Mouse (Mus musculus): ENCODE results near the gene 2310003L06Rik. TPM values are rescaled to one million over a fixed set of nuclear protein-coding genes. Genes with fewer than 3 reads are reported as not detected.

The 2310003L06Rik gene
- not detected in 2 replicates for polyA plus RNA-seq (2012; rRNA removed)
- not detected in 2 replicates for polyA plus RNA-seq (2014; fragmentation: Nextera tagmentation; extraction: Ambion mirVana)

DNA sequence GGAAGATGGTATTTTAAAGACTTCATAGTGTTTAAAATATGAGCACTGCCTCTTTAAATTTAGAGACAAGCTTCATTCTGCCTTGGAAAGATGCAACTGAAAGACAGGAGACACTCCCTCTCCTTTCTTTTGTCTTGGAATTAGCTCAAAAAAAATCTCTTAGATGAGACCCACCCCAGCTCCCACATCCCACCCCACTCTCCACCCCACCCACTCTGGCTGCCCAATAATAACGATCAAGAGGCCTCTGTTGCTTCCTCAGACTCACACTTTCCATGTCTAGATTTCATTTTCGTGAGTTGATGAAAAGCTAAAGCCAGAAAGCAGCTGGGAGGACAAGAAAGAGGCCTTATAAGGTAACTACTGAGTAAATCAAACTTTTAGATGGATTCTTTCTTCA, at the start of gene 2310003L06Rik, which contains the start of gene Gm28434:
Gene 2310003L06Rik, plus strand, starts transcription at position 259 of the 400 bp plus-strand sequence.
Gene Gm28434, plus strand, starts transcription at position 317 of the 400 bp plus-strand sequence.
- WGBS (ENCODE audit: insufficient replicate concordance), result 26% methylated on average over 2 of the region's 2 CpGs
- no peak for DNase-seq (ENCODE audit: low read depth in 3 of 3, low spot score in 3 of 3)
- Histone ChIP-seq H3K9ac (replicated peaks) (no peak within 1 kb of the TSS), H3K36me3 (replicated peaks; ENCODE audit: control insufficient read depth, insufficient read depth, low read depth) (no peaks in the 10 kb centered on the region), H3K27me3 (ENCODE audit: control insufficient read depth, insufficient read depth, low read length) (no peaks in the 10 kb centered on the region), H3K4me1 (replicated peaks; ENCODE audit: control insufficient read depth in 2 of 2, insufficient read depth in 2 of 2, low read length in 1 of 2) (no peaks in the 10 kb centered on the region), H3K27ac (no peak within 1 kb of the TSS), H3K9me3 (ENCODE audit: control insufficient read depth, low read length) (no peaks in the 10 kb centered on the region), H3K4me3 (ENCODE audit: insufficient read depth in 1 of 2, low read depth in 2 of 2, low read length in 2 of 2) (no peak within 1 kb of the TSS), H3K4me2 (ENCODE audit: low read depth) (no peak within 1 kb of the TSS)
- no peak for ATAC-seq (ENCODE audit: insufficient read depth)
- no peak for TF ChIP-seq CTCF (IDR thresholded peaks at IDR 0.05; ENCODE audit: low read depth)
- TF ChIP-seq EP300 (IDR thresholded peaks at IDR 0.05; ENCODE audit: low read depth), result no peak

- Histone ChIP-seq H3K27me3 (ENCODE audit: control insufficient read depth, insufficient read depth, low read length) (no peaks in the 10 kb centered on the region), H3K4me3 (ENCODE audit: insufficient read depth in 1 of 2, low read depth in 2 of 2, low read length in 2 of 2) (no peak within 1 kb of the TSS), H3K27ac (no peak within 1 kb of the TSS), H3K4me2 (ENCODE audit: low read depth) (no peak within 1 kb of the TSS), H3K36me3 (replicated peaks; ENCODE audit: control insufficient read depth, insufficient read depth, low read depth) (no peaks in the 10 kb centered on the region), H3K9ac (replicated peaks) (no peak within 1 kb of the TSS), H3K9me3 (ENCODE audit: control insufficient read depth, low read length) (no peaks in the 10 kb centered on the region), H3K4me1 (replicated peaks; ENCODE audit: control insufficient read depth in 2 of 2, insufficient read depth in 2 of 2, low read length in 1 of 2) (no peaks in the 10 kb centered on the region)
- no peak for DNase-seq (ENCODE audit: low read depth in 3 of 3, low spot score in 3 of 3)
- WGBS (ENCODE audit: insufficient replicate concordance), result 41% methylated on average over 5 of the region's 5 CpGs
- TF ChIP-seq CTCF (IDR thresholded peaks at IDR 0.05; ENCODE audit: low read depth) (no peak), EP300 (IDR thresholded peaks at IDR 0.05; ENCODE audit: low read depth) (no peak)
- no peak for ATAC-seq (ENCODE audit: insufficient read depth)
Measured at GRCm38 (mm10) chr5:87925372-87925771, 43.9 kb upstream of the 2310003L06Rik start, which contains the start of gene Csn3. TSS of gene Csn3 (plus strand) at chr5:87925579.

DNA sequence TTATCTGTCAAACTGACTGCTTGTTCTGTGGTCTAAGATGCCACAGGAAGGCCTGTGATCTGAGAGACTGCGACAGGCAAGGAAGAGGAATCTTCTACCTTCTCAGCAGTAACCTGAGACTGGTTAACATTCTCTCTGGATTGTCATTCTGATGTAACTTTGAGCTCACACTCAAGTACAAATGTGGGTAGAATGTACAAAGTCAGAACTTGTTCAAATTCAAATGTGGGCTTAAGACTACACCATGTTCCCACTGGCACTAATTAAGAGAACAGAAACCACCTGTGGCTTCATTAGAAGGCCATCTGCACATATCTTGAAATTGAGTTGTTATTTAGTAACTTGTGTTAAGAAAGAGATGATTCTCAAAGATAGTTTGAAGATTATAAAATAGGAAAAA, 37.7 kb upstream of the 2310003L06Rik start:
- no peak overlapping the region for H3K4me3 ChIP-seq (ENCODE audit: insufficient read depth in 1 of 2, low read depth in 2 of 2, low read length in 2 of 2)
- no peak for DNase-seq (ENCODE audit: low read depth in 3 of 3, low spot score in 3 of 3)
- no peaks in the 10 kb centered on the region for H3K9me3 ChIP-seq (ENCODE audit: control insufficient read depth, low read length)
- no peaks in the 10 kb centered on the region for H3K36me3 ChIP-seq (replicated peaks; ENCODE audit: control insufficient read depth, insufficient read depth, low read depth)
- WGBS (ENCODE audit: insufficient replicate concordance), result 20% methylated on average over 1 of the region's 1 CpGs
- H3K27me3 ChIP-seq (ENCODE audit: control insufficient read depth, insufficient read depth, low read length), result no peaks in the 10 kb centered on the region
- TF ChIP-seq EP300 (IDR thresholded peaks at IDR 0.05; ENCODE audit: low read depth) (no peak), CTCF (IDR thresholded peaks at IDR 0.05; ENCODE audit: low read depth) (no peak)
- no peak overlapping the region for H3K4me2 ChIP-seq (ENCODE audit: low read depth)
- no peak overlapping the region for H3K27ac ChIP-seq
- no peak overlapping the region for H3K9ac ChIP-seq (replicated peaks)
- H3K4me1 ChIP-seq (replicated peaks; ENCODE audit: control insufficient read depth in 2 of 2, insufficient read depth in 2 of 2, low read length in 1 of 2), result no peaks in the 10 kb centered on the region
- no peak for ATAC-seq (ENCODE audit: insufficient read depth)

GRCm38 (mm10) chr5:87940752-87941151, 28.5 kb upstream of the 2310003L06Rik start:
- no peak overlapping the region for H3K27ac ChIP-seq
- no peaks in the 10 kb centered on the region for H3K36me3 ChIP-seq (replicated peaks; ENCODE audit: control insufficient read depth, insufficient read depth, low read depth)
- ATAC-seq (ENCODE audit: insufficient read depth) (no peak), DNase-seq (ENCODE audit: low read depth in 3 of 3, low spot score in 3 of 3) (no peak)
- H3K27me3 ChIP-seq (ENCODE audit: control insufficient read depth, insufficient read depth, low read length), result no peaks in the 10 kb centered on the region
- TF ChIP-seq EP300 (IDR thresholded peaks at IDR 0.05; ENCODE audit: low read depth), result no peak
- no peak for TF ChIP-seq CTCF (IDR thresholded peaks at IDR 0.05; ENCODE audit: low read depth)
- WGBS (ENCODE audit: insufficient replicate concordance), result 29% methylated on average over 3 of the region's 3 CpGs
- no peak overlapping the region for H3K9ac ChIP-seq (replicated peaks)
- no peaks in the 10 kb centered on the region for H3K9me3 ChIP-seq (ENCODE audit: control insufficient read depth, low read length)
- H3K4me1 ChIP-seq (replicated peaks; ENCODE audit: control insufficient read depth in 2 of 2, insufficient read depth in 2 of 2, low read length in 1 of 2), result no peaks in the 10 kb centered on the region
- H3K4me3 ChIP-seq (ENCODE audit: insufficient read depth in 1 of 2, low read depth in 2 of 2, low read length in 2 of 2), result no peak overlapping the region
- no peak overlapping the region for H3K4me2 ChIP-seq (ENCODE audit: low read depth)

- no peak overlapping the region for H3K9ac ChIP-seq (replicated peaks)
- no peak overlapping the region for H3K27ac ChIP-seq
- no peak overlapping the region for H3K4me2 ChIP-seq (ENCODE audit: low read depth)
- no peaks in the 10 kb centered on the region for H3K36me3 ChIP-seq (replicated peaks; ENCODE audit: control insufficient read depth, insufficient read depth, low read depth)
- no peaks in the 10 kb centered on the region for H3K4me1 ChIP-seq (replicated peaks; ENCODE audit: control insufficient read depth in 2 of 2, insufficient read depth in 2 of 2, low read length in 1 of 2)
- no peak for ATAC-seq (ENCODE audit: insufficient read depth)
- no peaks in the 10 kb centered on the region for H3K9me3 ChIP-seq (ENCODE audit: control insufficient read depth, low read length)
- H3K4me3 ChIP-seq (ENCODE audit: insufficient read depth in 1 of 2, low read depth in 2 of 2, low read length in 2 of 2), result no peak overlapping the region
- TF ChIP-seq CTCF (IDR thresholded peaks at IDR 0.05; ENCODE audit: low read depth) (no peak), EP300 (IDR thresholded peaks at IDR 0.05; ENCODE audit: low read depth) (no peak)
- no peak for DNase-seq (ENCODE audit: low read depth in 3 of 3, low spot score in 3 of 3)
- H3K27me3 ChIP-seq (ENCODE audit: control insufficient read depth, insufficient read depth, low read length), result no peaks in the 10 kb centered on the region
Measured at GRCm38 (mm10) chr5:87942515-87942914, 26.7 kb upstream of the 2310003L06Rik start.

All from liver, embryonic 14.5 days (tissue).